Mouse (Mus musculus) gonadal fat pad, adult 2 months (tissue): ENCODE measurements around the gene Vps11. TPM values are rescaled to one million over a fixed set of nuclear protein-coding genes. Genes with fewer than 3 reads are reported as not detected.
"Not testable (repeated sequence)": the region's sequence is repeated elsewhere in the genome, so short reads cannot be mapped to it uniquely, and the experiment has no call there.

Experiments used
- DNase-seq: peaks from one replicate; pipeline ENCODE4 v3.0.0-alpha.2; 2012; ENCODE audit warnings: low read depth
- polyA plus RNA-seq: library from polyadenylated mRNA; depleted of rRNA; stranded (reverse); fragments of >200 nt; gene quantifications from 2 replicates; pipeline ENCODE4 v1.2.3, GENCODE M21; 2012; rRNA removed

The Vps11 gene
- polyA plus RNA-seq, 1 experiment = 42.6 TPM

DNA sequence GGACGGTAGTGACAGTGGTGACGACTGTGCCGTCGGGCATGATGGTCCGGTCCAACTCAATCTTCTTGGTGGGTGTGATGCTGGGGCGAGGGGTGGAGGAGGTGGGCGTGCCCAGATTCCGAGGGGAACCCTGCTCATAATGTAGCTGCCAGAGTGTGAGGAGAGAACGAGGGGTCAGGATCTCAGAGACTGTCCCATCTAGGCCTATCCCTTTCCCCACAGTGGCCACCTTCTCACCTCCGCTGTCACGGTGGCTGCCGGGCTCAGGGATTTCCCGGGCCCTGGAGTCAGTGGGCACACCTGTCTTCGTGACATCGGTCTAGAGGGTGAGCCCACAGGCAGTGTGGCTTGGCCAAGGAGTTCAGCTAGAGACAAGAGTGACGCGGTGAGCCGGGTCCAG, 46.6 kb downstream of the Vps11 start:
- no peak for DNase-seq

DNA sequence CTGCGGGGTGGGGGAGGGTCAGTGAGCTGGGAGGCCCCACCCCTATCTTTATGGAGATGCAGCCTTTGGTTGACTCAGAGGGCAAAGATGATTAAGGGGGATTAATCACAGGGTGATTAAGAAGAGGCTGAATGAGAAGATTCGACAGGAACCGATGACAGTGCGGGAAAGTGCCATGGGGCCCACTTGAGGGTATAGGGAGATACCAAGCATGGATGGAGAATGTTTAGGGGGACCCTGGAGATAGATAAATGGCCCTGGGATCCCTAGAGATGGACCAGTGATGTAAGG, 47.3 kb downstream of the Vps11 start:
- no peak for DNase-seq

DNA sequence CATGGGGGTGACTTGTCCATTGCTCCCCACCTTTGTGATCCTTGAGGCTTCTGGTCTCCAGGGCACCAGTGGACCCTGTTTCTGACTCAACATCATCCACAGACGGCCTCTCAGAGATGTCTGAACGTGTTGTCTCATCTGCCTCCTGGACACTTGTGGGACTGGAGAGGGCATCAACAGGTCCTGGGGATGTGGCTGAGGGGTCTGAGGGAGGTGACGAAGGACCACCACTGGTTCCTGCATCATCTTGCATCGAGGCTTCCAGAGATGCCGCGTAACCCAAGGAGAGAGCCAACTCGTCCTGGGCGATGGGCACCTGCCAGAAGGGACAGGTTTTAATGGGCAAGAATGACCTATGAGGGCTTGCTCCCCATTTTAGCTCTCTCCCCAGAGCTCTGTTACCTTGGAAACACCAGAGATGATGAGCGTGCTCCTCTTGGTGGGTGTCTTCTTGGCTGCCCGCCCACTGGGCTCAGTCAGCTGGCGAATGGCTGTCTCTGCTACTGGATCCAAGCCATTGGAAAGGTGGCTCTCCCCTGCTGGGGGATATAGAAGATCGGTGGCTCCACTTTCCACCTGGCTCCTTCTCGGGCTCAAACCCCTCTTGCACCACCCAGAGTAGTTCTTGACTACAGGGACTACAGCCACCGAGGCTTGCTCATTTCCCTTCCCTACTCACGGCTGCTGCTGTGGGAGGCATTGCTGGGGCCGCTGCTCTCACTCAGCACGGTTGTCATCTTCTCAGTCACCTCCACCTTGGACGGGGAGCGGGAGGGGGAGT, 47.8 kb downstream of the Vps11 start:
- DNase-seq = no peak

DNA sequence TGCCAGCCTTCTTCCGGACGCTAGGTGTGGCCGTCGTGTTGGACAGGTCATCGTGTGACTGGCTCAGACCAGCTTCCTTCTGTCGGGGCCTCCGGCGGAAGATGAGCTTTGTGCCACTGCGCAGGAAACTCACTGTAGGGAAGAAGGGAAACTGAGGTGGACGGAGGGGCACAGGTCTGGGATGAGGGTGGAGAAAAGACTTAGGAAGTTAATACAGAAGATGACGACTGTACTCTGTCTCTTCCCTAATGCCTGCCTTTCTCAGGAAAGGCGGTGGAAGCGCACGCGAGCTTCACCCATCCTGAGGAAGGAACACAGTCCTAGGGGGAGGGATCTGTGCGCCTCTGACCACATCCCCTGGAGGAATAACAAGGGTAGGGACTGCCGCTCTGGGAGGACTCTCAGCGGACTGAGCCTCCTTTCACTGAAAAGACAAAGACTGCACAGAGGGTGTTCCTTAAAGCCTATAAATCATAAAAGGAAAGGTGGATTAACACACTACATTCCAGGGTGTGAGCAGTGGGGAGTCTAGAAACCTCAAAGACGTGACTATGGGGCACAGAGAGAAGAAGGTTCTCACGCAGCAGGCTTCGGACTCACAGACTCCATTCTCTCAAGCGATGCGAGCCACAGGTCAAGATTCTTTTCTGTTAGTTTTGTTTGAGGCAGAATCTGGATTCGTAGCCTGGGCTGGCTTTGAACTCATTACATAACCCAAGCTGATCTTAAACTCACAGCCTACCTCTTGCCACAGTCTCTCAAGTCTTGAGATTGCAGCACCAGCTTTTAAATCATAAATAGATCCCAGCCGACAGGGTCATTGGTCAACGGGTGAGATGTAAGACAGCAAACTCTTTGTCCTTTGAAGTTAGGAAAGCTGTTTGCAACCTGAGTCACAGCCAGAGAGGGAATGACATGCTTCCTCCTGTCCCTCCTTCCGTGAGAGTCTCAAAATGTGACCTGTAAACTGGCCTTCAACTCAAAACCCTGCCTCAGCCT, 50.0 kb downstream of the Vps11 start:
- no peak for DNase-seq

DNA sequence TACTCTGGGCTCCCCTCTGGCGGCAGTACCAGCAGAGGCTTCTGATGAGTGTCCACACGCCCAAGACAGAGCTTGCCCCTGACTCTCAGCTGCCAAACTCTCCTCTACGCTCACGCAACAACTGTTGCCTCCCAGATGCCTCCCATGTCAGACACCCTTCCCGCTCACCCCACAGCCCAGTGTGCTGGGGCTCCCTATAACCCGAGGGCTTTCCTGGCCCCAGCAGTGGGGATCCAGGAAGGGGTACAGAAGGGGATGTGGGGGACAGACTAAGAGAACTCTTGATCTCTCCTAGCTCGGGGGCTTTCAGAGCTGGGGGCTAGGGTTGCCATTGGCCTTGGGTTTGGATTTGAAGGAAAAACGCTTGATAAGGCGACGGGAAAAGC, 50.7 kb downstream of the Vps11 start:
- DNase-seq = no peak

DNA sequence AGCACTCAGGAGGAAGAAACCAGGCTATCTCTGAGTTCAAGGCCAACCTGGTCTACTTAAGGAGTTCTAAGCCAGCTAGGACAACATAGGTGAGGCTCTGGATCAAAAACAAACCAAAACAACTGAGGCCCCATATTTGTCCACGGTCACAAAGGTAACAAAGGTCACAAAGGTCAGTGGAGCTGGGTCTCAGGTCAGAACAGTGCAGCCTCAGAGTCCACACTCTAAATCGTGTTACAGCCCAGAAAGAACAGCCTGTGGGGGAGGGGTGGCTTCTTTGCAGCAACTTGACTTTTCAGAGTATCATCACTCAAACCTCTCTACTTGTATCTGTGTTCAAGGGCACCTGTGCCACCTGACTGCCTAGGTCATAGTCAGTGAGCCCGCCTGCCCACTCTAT, 51.7 kb downstream of the Vps11 start:
- DNase-seq = no peak

DNA sequence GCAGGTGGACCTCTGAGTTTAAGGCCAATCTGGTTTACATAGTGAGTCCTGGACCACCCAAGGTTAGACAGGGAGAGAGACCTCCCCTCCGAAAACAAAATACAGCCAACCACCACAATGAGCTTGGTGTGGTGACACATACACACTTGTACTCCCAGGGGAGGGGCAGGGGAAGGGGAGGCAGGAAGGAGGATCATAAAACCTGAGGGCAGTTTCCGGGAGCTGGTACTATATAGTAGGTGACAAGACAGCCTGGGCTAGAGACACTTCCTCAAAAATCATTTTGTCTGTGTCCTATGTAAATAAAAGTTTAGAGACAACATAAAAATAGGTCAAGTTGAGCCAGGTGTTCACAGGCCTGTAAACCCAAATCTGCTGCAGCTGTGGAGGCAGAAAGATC, 54.2 kb downstream of the Vps11 start:
- DNase-seq = no peak

DNA sequence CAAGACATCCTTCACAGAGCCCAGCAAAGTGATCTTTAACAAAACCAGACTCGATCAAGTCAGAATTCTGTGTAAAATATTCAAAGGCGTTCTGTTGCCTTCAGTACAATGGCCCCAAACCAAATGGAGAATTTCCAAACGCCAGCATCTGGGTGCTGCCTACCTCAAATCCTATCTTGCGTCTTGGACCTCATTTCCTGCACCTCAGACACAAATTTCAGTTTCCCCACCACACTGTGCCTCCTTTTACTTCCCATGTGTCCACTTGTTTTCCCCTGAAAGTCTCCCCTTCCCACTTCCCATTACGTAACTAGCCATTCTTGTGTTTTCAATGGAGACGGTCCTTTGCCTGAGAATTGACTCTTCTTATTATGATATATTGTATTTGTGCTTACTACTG, 54.9 kb downstream of the Vps11 start:
- DNase-seq = no peak

DNA sequence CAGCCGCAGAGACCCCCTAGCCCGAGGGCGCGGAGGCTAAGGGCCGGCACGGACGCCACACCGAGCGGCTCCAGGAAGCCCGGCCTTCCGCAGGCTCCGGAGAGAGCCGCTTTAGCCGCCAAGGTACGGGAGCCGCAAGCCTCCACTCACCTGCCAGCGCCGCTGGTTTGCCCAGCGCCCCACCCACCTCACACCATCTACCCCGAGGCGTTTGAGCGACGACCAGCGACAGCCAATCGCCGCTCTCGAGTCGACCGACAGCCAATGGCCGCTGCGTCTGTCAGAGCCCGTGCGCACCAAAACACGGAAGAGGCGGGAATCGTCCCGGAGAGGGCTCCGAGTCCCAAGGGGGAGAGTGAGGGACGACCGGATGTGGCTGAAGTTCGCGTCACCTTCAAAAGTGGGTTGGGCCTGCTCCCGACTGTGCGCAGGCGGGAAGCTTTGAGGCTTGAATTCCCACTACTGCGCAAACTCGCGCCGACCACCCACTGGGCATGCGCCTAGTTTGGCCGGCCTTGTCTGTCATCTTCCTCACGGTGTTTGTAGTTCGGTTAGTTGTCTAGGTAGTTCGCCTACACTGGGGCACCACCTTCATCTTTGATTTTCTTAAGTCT, 55.9 kb downstream of the Vps11 start, which contains the start of gene Hinfp:
Gene Hinfp, minus strand, starts transcription at position 206 of the 614 bp plus-strand sequence.
- peak; percentile 86 for DNase-seq

DNA sequence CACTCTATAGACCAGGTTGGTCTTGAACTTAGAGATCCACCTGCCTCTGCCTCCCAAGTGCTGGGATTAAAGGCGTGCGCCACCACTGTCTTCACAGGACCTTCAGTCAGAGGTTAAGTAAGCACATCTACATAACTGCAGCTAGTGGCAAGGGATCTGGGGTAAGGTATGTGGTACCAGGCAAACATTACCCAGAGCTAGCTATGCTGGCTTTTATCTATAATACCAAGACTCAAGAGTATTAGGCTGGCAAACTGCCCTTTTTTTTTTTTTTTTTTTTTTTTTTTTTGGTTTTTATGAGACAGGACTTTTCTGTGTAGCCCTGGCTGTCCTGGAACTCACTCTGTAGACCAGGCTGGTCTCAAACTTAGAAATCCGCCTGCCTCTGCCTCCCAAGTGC, 61.5 kb downstream of the Vps11 start:
- not testable (repeated sequence) for DNase-seq

Other genes with a start within 250 kb of the Vps11 start
- gene Gm49380, start 248.2 kb downstream of the Vps11 start, polyA plus RNA-seq = 0.04 and 0.10 TPM in 2 replicates
- 23.4 and 25.6 TPM in 2 replicates for gene Rnf26, start 248.2 kb downstream of the Vps11 start, polyA plus RNA-seq
- 196 and 288 TPM in 2 replicates for gene Mcam, start 227.2 kb downstream of the Vps11 start, polyA plus RNA-seq
- gene Cbl, start 127.6 kb downstream of the Vps11 start, polyA plus RNA-seq = 12.2 and 14.1 TPM in 2 replicates
- 6.6 and 6.9 TPM in 2 replicates for gene Ccdc153, start 121.0 kb downstream of the Vps11 start, polyA plus RNA-seq
- gene Pdzd3, start 110.2 kb downstream of the Vps11 start, polyA plus RNA-seq = 1.4 and 2.3 TPM in 2 replicates
- 22.9 and 28.3 TPM in 2 replicates for gene Nlrx1, start 93.1 kb downstream of the Vps11 start, polyA plus RNA-seq
- gene Abcg4, start 73.1 kb downstream of the Vps11 start, polyA plus RNA-seq = 4.9 and 6.6 TPM in 2 replicates
- 25.4 and 39.6 TPM in 2 replicates for gene Hinfp, start 56.0 kb downstream of the Vps11 start, polyA plus RNA-seq
- gene C2cd2l, start 41.4 kb downstream of the Vps11 start, polyA plus RNA-seq = 51.5 and 52.0 TPM in 2 replicates
- gene Dpagt1, start 35.7 kb downstream of the Vps11 start, polyA plus RNA-seq = 54.1 and 58.4 TPM in 2 replicates
- 52.0 and 59.0 TPM in 2 replicates for gene H2afx, start 27.0 kb downstream of the Vps11 start, polyA plus RNA-seq
- gene Hmbs, start 17.4 kb downstream of the Vps11 start, polyA plus RNA-seq = 65.2 and 74.7 TPM in 2 replicates
- gene Hyou1, start 17.8 kb upstream of the Vps11 start, polyA plus RNA-seq = 124 and 158 TPM in 2 replicates
- gene Slc37a4, start 35.2 kb upstream of the Vps11 start, polyA plus RNA-seq = 90.4 and 96.0 TPM in 2 replicates
- 255 and 355 TPM in 2 replicates for gene Rps25, start 45.5 kb upstream of the Vps11 start, polyA plus RNA-seq
- 63.4 and 83.7 TPM in 2 replicates for gene Trappc4, start 45.9 kb upstream of the Vps11 start, polyA plus RNA-seq
- gene Ccdc84, start 56.9 kb upstream of the Vps11 start, polyA plus RNA-seq = 25.4 and 35.0 TPM in 2 replicates
- 0.05 TPM in 1 of 2 replicates, not detected in the other for gene Foxr1, start 79.5 kb upstream of the Vps11 start, polyA plus RNA-seq
- gene Upk2, start 93.3 kb upstream of the Vps11 start, polyA plus RNA-seq = 5.7 and 7.3 TPM in 2 replicates
- gene Bcl9l, start 121.2 kb upstream of the Vps11 start, polyA plus RNA-seq = 31.3 and 54.0 TPM in 2 replicates
- 0.88 and 1.2 TPM in 2 replicates for gene Cxcr5, start 200.2 kb upstream of the Vps11 start, polyA plus RNA-seq
- 22.8 and 32.0 TPM in 2 replicates for gene Ddx6, start 243.2 kb upstream of the Vps11 start, polyA plus RNA-seq